Mouse (Mus musculus) stomach, postnatal 0 days (tissue): ENCODE results near the gene Slc6a20b.

Experiments used
- CTCF ChIP-seq: IDR thresholded peaks from 2 replicates; pipeline ENCODE4 v1.5.1; 2016; ENCODE audit warnings: antibody characterized with exemption, low read depth, mild to moderate bottlenecking, moderate library complexity
- EP300 ChIP-seq: optimal IDR thresholded peaks from 2 replicates; pipeline ENCODE3; 2016; ENCODE audit warnings: antibody characterized with exemption

GRCm38 (mm10) chr9:123638231-123638630, 5.9 kb upstream of the Slc6a20b start:
- TF ChIP-seq EP300 (no peak), CTCF (no peak)
